Mouse (Mus musculus): ENCODE measurements around the gene Gm11554. TPM values are rescaled to one million over a fixed set of nuclear protein-coding genes. Genes with fewer than 3 reads are reported as not detected.
"Not testable (repeated sequence)": the region's sequence is repeated elsewhere in the genome, so short reads cannot be mapped to it uniquely, and the experiment has no call there.

Gene Gm11554
- polyA plus RNA-seq, 1 experiment from 2014 or later: not detected

DNA sequence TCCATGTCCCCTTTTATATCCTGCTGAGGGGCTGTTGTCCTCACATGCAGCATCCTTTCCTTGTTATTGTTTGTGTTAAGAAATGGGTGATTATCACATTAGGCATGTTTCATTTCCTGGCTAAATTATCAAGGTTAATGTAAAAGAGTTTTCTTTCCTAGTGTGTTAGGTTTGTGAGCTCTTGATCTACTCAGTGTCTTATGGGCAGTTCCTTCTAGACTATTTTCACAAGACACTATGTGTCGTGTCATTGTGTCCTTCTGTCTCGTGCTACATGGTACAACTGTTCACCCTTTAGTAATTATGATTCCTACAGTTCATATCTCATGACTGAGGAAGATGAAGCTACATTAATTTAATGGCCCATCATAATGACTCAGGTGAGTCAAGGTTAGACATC is 10.9 kb downstream of the Gm11554 start, which contains the start of gene Gm11596:
Gene Gm11596, minus strand, starts transcription at position 101 of the 400 bp plus-strand sequence.
- Histone ChIP-seq H3K27me3 (ENCODE audit: insufficient read depth, low read length) (no peaks in the 10 kb centered on the region), H3K27ac (no peak within 1 kb of the TSS), H3K9ac (ENCODE audit: low read depth, low read length) (no peak within 1 kb of the TSS), H3K4me2 (ENCODE audit: low read length) (no peak within 1 kb of the TSS), H3K4me3 (replicated peaks; ENCODE audit: low read depth, low read length) (no peak within 1 kb of the TSS), H3K4me1 (replicated peaks; ENCODE audit: insufficient read depth, low read length) (no peaks in the 10 kb centered on the region), H3K36me3 (ENCODE audit: insufficient read depth, low read length) (no peaks in the 10 kb centered on the region), H3K9me3 (replicated peaks; ENCODE audit: low read length) (no peaks in the 10 kb centered on the region)
- WGBS: 69% methylated on average over 2 of the region's 2 CpGs
- no peak for ATAC-seq (replicated peaks; ENCODE audit: low FRiP score, low read depth)
- DNase-seq (ENCODE audit: low spot score): no peak
- TF ChIP-seq CTCF (IDR thresholded peaks at IDR 0.05; ENCODE audit: low read depth): no peak

DNA sequence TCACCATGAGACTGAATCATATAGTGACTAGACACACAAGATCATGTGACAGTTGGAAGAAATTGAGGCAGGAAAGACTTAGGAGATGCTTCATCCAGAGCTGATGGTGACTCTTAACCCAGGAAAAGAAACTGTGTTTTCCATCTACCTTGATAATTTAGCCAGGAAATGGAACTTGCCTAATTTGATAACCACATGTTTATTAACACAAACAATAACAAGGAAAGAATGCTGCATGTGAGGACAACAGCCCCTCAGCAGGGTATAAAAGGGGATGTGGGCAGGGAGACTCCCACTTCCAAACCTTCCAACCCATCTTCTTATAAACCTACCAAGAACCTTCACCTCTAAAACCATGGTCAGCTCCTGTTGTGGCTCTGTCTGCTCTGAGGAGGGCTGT is 19.3 kb downstream of the Gm11554 start, which contains the start of gene Krtap4-9:
Gene Krtap4-9, plus strand, starts transcription at position 301 of the 400 bp plus-strand sequence.
- ATAC-seq (replicated peaks; ENCODE audit: low FRiP score, low read depth); H3K4me3 ChIP-seq (replicated peaks; ENCODE audit: low read depth, low read length); H3K9me3 ChIP-seq (replicated peaks; ENCODE audit: low read length); H3K4me1 ChIP-seq (replicated peaks; ENCODE audit: insufficient read depth, low read length); H3K36me3 ChIP-seq (ENCODE audit: insufficient read depth, low read length); H3K27ac ChIP-seq; DNase-seq (ENCODE audit: low spot score); H3K27me3 ChIP-seq (ENCODE audit: insufficient read depth, low read length); H3K9ac ChIP-seq (ENCODE audit: low read depth, low read length); H3K4me2 ChIP-seq (ENCODE audit: low read length): not testable (repeated sequence)

DNA sequence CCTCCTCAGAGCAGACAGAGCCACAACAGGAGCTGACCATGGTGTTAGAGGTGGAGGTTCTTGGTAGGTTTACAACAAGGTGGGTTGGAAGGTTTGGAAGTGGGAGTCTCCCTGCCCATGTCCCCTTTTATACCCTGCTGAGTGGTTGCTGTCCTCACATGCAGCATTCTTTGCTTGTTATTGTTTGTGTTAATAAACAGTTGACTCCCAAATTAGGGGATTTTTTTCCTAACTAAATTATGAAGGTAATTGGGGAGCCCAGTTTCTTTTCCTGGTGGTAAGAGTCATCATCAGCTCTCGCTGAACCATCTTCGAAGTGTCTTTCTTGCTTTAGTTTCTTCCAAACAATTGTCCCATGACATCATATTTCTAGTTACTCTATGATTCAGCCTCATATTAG is 23.6 kb downstream of the Gm11554 start, which contains the start of gene Krtap4-8:
Gene Krtap4-8, minus strand, starts transcription at position 101 of the 400 bp plus-strand sequence.
- Histone ChIP-seq H3K4me2 (ENCODE audit: low read length) (no peak within 1 kb of the TSS), H3K27ac (no peak within 1 kb of the TSS), H3K36me3 (ENCODE audit: insufficient read depth, low read length) (no peaks in the 10 kb centered on the region), H3K4me1 (replicated peaks; ENCODE audit: insufficient read depth, low read length) (no peaks in the 10 kb centered on the region), H3K4me3 (replicated peaks; ENCODE audit: low read depth, low read length) (no peak within 1 kb of the TSS), H3K9ac (ENCODE audit: low read depth, low read length) (no peak within 1 kb of the TSS), H3K27me3 (ENCODE audit: insufficient read depth, low read length) (no peaks in the 10 kb centered on the region), H3K9me3 (replicated peaks; ENCODE audit: low read length) (no peaks in the 10 kb centered on the region)
- 95% methylated on average over 2 of the region's 2 CpGs for WGBS
- TF ChIP-seq CTCF (IDR thresholded peaks at IDR 0.05; ENCODE audit: low read depth): no peak
- ATAC-seq (replicated peaks; ENCODE audit: low FRiP score, low read depth): no peak
- DNase-seq (ENCODE audit: low spot score): no peak

DNA sequence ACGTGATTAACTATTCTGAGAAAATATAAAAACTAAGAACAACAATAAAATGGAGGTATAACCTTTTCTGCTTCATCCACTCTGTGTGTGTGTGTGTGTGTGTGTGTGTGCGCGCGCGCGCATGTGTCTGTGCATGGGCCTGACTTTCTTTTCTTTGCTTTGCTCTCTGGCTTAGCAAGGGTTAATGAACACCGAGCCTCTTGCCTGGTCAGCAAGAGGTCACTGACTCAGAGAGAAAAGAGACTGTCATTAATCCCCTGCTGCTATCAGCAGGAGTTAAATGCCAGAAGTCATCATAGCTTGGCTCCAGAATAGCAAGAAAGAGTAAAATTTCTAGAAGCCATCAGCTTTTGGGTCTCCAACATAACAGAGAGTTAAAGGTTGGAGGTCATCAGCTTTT is 25.8 kb downstream of the Gm11554 start:
- Histone ChIP-seq H3K27ac (no peak overlapping the region), H3K4me2 (ENCODE audit: low read length) (no peak overlapping the region), H3K27me3 (ENCODE audit: insufficient read depth, low read length) (no peaks in the 10 kb centered on the region), H3K9me3 (replicated peaks; ENCODE audit: low read length) (no peaks in the 10 kb centered on the region), H3K4me1 (replicated peaks; ENCODE audit: insufficient read depth, low read length) (no peaks in the 10 kb centered on the region), H3K9ac (ENCODE audit: low read depth, low read length) (no peak overlapping the region), H3K36me3 (ENCODE audit: insufficient read depth, low read length) (no peaks in the 10 kb centered on the region), H3K4me3 (replicated peaks; ENCODE audit: low read depth, low read length) (no peak overlapping the region)
- DNase-seq (ENCODE audit: low spot score) (no peak), ATAC-seq (replicated peaks; ENCODE audit: low FRiP score, low read depth) (no peak)
- WGBS: 65% methylated on average over 7 of the region's 7 CpGs
- TF ChIP-seq CTCF (IDR thresholded peaks at IDR 0.05; ENCODE audit: low read depth): no peak

DNA sequence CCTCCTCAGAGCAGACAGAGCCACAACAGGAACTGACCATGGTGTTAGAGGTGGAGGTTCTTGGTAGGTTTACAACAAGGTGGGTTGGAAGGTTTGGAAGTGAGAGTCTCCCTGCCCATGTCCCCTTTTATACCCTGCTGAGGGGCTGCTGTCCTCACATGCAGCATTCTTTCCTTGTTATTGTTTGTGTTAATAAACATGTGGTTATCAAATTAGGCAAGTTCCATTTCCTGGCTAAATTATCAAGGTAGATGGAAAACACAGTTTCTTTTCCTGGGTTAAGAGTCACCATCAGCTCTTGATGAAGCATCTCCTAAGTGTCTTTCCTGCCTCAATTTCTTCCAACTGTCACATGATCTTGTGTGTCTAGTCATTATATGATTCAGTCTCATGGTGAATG is 31.4 kb downstream of the Gm11554 start, which contains the start of gene Gm11595:
Gene Gm11595, minus strand, starts transcription at position 101 of the 400 bp plus-strand sequence.
- not testable (repeated sequence) for H3K9me3 ChIP-seq (replicated peaks; ENCODE audit: low read length)

DNA sequence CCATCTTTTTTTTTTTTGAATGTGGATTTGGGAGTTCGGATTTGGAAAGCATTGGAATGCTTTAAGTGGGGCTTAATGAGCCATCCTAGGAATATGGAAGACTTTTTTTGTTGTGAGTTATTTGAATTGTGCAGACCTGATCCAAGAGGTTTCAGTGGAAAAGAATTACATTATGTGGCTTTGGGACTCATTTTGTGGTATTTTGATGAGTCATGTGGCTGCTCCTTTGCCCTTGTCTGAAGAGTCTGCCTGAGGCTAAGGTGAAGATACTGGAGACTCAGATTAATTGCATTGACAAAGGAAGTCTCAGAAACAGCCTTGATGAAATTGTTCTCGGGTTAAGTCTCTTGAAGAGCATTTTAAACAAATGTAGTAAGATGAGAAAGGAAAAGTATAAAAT is 35.8 kb downstream of the Gm11554 start:
- Histone ChIP-seq H3K4me3 (replicated peaks; ENCODE audit: low read depth, low read length) (no peak overlapping the region), H3K9me3 (replicated peaks; ENCODE audit: low read length) (no peaks in the 10 kb centered on the region), H3K4me1 (replicated peaks; ENCODE audit: insufficient read depth, low read length) (no peaks in the 10 kb centered on the region), H3K36me3 (ENCODE audit: insufficient read depth, low read length) (no peaks in the 10 kb centered on the region), H3K9ac (ENCODE audit: low read depth, low read length) (no peak overlapping the region), H3K27me3 (ENCODE audit: insufficient read depth, low read length) (no peaks in the 10 kb centered on the region), H3K27ac (no peak overlapping the region), H3K4me2 (ENCODE audit: low read length) (no peak overlapping the region)
- WGBS: 67% methylated on average over 2 of the region's 2 CpGs
- no peak for ATAC-seq (replicated peaks; ENCODE audit: low FRiP score, low read depth)
- DNase-seq (ENCODE audit: low spot score): no peak
- no peak for TF ChIP-seq CTCF (IDR thresholded peaks at IDR 0.05; ENCODE audit: low read depth)

More for the DNA sequence above, 31.4 kb downstream of the Gm11554 start, which contains the start of gene Gm11595:
- not testable (repeated sequence) for H3K36me3 ChIP-seq (ENCODE audit: insufficient read depth, low read length); H3K4me1 ChIP-seq (replicated peaks; ENCODE audit: insufficient read depth, low read length); H3K27ac ChIP-seq; H3K4me2 ChIP-seq (ENCODE audit: low read length); H3K9ac ChIP-seq (ENCODE audit: low read depth, low read length); DNase-seq (ENCODE audit: low spot score); H3K4me3 ChIP-seq (replicated peaks; ENCODE audit: low read depth, low read length); H3K27me3 ChIP-seq (ENCODE audit: insufficient read depth, low read length); ATAC-seq (replicated peaks; ENCODE audit: low FRiP score, low read depth)

GRCm38 (mm10) chr11:99758877-99759276 is 45.4 kb downstream of the Gm11554 start:
- 87% methylated on average over 1 of the region's 1 CpGs for WGBS
- Histone ChIP-seq H3K27me3 (ENCODE audit: insufficient read depth, low read length) (no peaks in the 10 kb centered on the region), H3K27ac (no peak overlapping the region), H3K4me2 (ENCODE audit: low read length) (no peak overlapping the region), H3K9me3 (replicated peaks; ENCODE audit: low read length) (no peaks in the 10 kb centered on the region), H3K9ac (ENCODE audit: low read depth, low read length) (no peak overlapping the region), H3K36me3 (ENCODE audit: insufficient read depth, low read length) (no peaks in the 10 kb centered on the region), H3K4me3 (replicated peaks; ENCODE audit: low read depth, low read length) (no peak overlapping the region), H3K4me1 (replicated peaks; ENCODE audit: insufficient read depth, low read length) (no peaks in the 10 kb centered on the region)
- DNase-seq (ENCODE audit: low spot score) (no peak), ATAC-seq (replicated peaks; ENCODE audit: low FRiP score, low read depth) (no peak)
- no peak for TF ChIP-seq CTCF (IDR thresholded peaks at IDR 0.05; ENCODE audit: low read depth)

Other genes with a start within 250 kb of the Gm11554 start
- not detected in 2 replicates for gene Krtap3-2, start 247.6 kb downstream of the Gm11554 start, polyA plus RNA-seq (2015; fragmentation: Nextera tagmentation; extraction: Ambion mirVana)
- not detected in 2 replicates for gene Gm11939, start 245.0 kb downstream of the Gm11554 start, polyA plus RNA-seq (2015; fragmentation: Nextera tagmentation; extraction: Ambion mirVana)
- not detected in 2 replicates for gene Krtap3-1, start 237.8 kb downstream of the Gm11554 start, polyA plus RNA-seq (2015; fragmentation: Nextera tagmentation; extraction: Ambion mirVana)
- gene Krtap1-5, start 223.4 kb downstream of the Gm11554 start, polyA plus RNA-seq (2015; fragmentation: Nextera tagmentation; extraction: Ambion mirVana): not detected in 2 replicates
- not detected in 2 replicates for gene Krtap1-4, start 220.8 kb downstream of the Gm11554 start, polyA plus RNA-seq (2015; fragmentation: Nextera tagmentation; extraction: Ambion mirVana)
- gene Krtap1-3, start 213.1 kb downstream of the Gm11554 start, polyA plus RNA-seq (2015; fragmentation: Nextera tagmentation; extraction: Ambion mirVana): not detected in 2 replicates
- gene Krtap9-3, start 206.3 kb downstream of the Gm11554 start, polyA plus RNA-seq (2015; fragmentation: Nextera tagmentation; extraction: Ambion mirVana): not detected in 2 replicates
- not detected in 2 replicates for gene Gm11938, start 201.1 kb downstream of the Gm11554 start, polyA plus RNA-seq (2015; fragmentation: Nextera tagmentation; extraction: Ambion mirVana)
- gene Gm11937, start 194.3 kb downstream of the Gm11554 start, polyA plus RNA-seq (2015; fragmentation: Nextera tagmentation; extraction: Ambion mirVana): not detected in 2 replicates
- gene Krtap2-4, start 189.6 kb downstream of the Gm11554 start, polyA plus RNA-seq (2015; fragmentation: Nextera tagmentation; extraction: Ambion mirVana): not detected in 2 replicates
- gene Gm11562, start 184.0 kb downstream of the Gm11554 start, polyA plus RNA-seq (2015; fragmentation: Nextera tagmentation; extraction: Ambion mirVana): not detected in 2 replicates
- not detected in 2 replicates for gene Krtap4-1, start 176.2 kb downstream of the Gm11554 start, polyA plus RNA-seq (2015; fragmentation: Nextera tagmentation; extraction: Ambion mirVana)
- gene Krtap4-2, start 169.4 kb downstream of the Gm11554 start, polyA plus RNA-seq (2015; fragmentation: Nextera tagmentation; extraction: Ambion mirVana): not detected in 2 replicates
- gene Krtap4-7, start 160.4 kb downstream of the Gm11554 start, polyA plus RNA-seq (2015; fragmentation: Nextera tagmentation; extraction: Ambion mirVana): not detected in 2 replicates
- not detected in 2 replicates for gene Gm11555, start 154.2 kb downstream of the Gm11554 start, polyA plus RNA-seq (2015; fragmentation: Nextera tagmentation; extraction: Ambion mirVana)
- gene Gm11563, start 145.5 kb downstream of the Gm11554 start, polyA plus RNA-seq (2015; fragmentation: Nextera tagmentation; extraction: Ambion mirVana): not detected in 2 replicates
- not detected in 2 replicates for gene Krtap4-6, start 138.5 kb downstream of the Gm11554 start, polyA plus RNA-seq (2015; fragmentation: Nextera tagmentation; extraction: Ambion mirVana)
- not detected in 2 replicates for gene Gm14190, start 113.7 kb downstream of the Gm11554 start, polyA plus RNA-seq (2015; fragmentation: Nextera tagmentation; extraction: Ambion mirVana)
- gene Gm14180, start 70.2 kb downstream of the Gm11554 start, polyA plus RNA-seq (2015; fragmentation: Nextera tagmentation; extraction: Ambion mirVana): not detected in 2 replicates
- not detected in 2 replicates for gene Gm11595, start 31.5 kb downstream of the Gm11554 start, polyA plus RNA-seq (2015; fragmentation: Nextera tagmentation; extraction: Ambion mirVana)
- gene Krtap4-8, start 23.7 kb downstream of the Gm11554 start, polyA plus RNA-seq (2015; fragmentation: Nextera tagmentation; extraction: Ambion mirVana): not detected in 2 replicates
- gene Krtap4-9, start 19.2 kb downstream of the Gm11554 start, polyA plus RNA-seq (2015; fragmentation: Nextera tagmentation; extraction: Ambion mirVana): not detected in 2 replicates
- gene Gm11596, start 11.0 kb downstream of the Gm11554 start, polyA plus RNA-seq (2015; fragmentation: Nextera tagmentation; extraction: Ambion mirVana): not detected in 2 replicates
- not detected in 2 replicates for gene Gm11569, start 5.5 kb downstream of the Gm11554 start, polyA plus RNA-seq (2015; fragmentation: Nextera tagmentation; extraction: Ambion mirVana)
- gene Krtap4-13, start 5.4 kb upstream of the Gm11554 start, polyA plus RNA-seq (2015; fragmentation: Nextera tagmentation; extraction: Ambion mirVana): not detected in 2 replicates
- not detected in 2 replicates for gene Gm11564, start 11.2 kb upstream of the Gm11554 start, polyA plus RNA-seq (2015; fragmentation: Nextera tagmentation; extraction: Ambion mirVana)
- not detected in 2 replicates for gene 2300003K06Rik, start 33.6 kb upstream of the Gm11554 start, polyA plus RNA-seq (2015; fragmentation: Nextera tagmentation; extraction: Ambion mirVana)
- gene Krtap4-16, start 47.2 kb upstream of the Gm11554 start, polyA plus RNA-seq (2015; fragmentation: Nextera tagmentation; extraction: Ambion mirVana): not detected in 2 replicates
- not detected in 2 replicates for gene Gm11568, start 53.5 kb upstream of the Gm11554 start, polyA plus RNA-seq (2015; fragmentation: Nextera tagmentation; extraction: Ambion mirVana)
- not detected in 2 replicates for gene Gm11559, start 60.0 kb upstream of the Gm11554 start, polyA plus RNA-seq (2015; fragmentation: Nextera tagmentation; extraction: Ambion mirVana)
- gene Krtap9-1, start 68.9 kb upstream of the Gm11554 start, polyA plus RNA-seq (2015; fragmentation: Nextera tagmentation; extraction: Ambion mirVana): not detected in 2 replicates
- gene Gm11567, start 74.7 kb upstream of the Gm11554 start, polyA plus RNA-seq (2015; fragmentation: Nextera tagmentation; extraction: Ambion mirVana): not detected in 2 replicates
- not detected in 2 replicates for gene Krtap31-1, start 103.5 kb upstream of the Gm11554 start, polyA plus RNA-seq (2015; fragmentation: Nextera tagmentation; extraction: Ambion mirVana)
- not detected in 2 replicates for gene Gm11565, start 110.3 kb upstream of the Gm11554 start, polyA plus RNA-seq (2015; fragmentation: Nextera tagmentation; extraction: Ambion mirVana)
- gene Krtap31-2, start 131.8 kb upstream of the Gm11554 start, polyA plus RNA-seq (2015; fragmentation: Nextera tagmentation; extraction: Ambion mirVana): not detected in 2 replicates
- not detected in 2 replicates for gene Krtap9-5, start 144.0 kb upstream of the Gm11554 start, polyA plus RNA-seq (2015; fragmentation: Nextera tagmentation; extraction: Ambion mirVana)
- gene Krtap29-1, start 174.6 kb upstream of the Gm11554 start, polyA plus RNA-seq (2015; fragmentation: Nextera tagmentation; extraction: Ambion mirVana): not detected in 2 replicates
- not detected in 2 replicates for gene Krtap16-1, start 182.2 kb upstream of the Gm11554 start, polyA plus RNA-seq (2015; fragmentation: Nextera tagmentation; extraction: Ambion mirVana)
- gene Krtap17-1, start 189.5 kb upstream of the Gm11554 start, polyA plus RNA-seq (2015; fragmentation: Nextera tagmentation; extraction: Ambion mirVana): not detected in 2 replicates
- gene Krt33a, start 211.8 kb upstream of the Gm11554 start, polyA plus RNA-seq (2015; fragmentation: Nextera tagmentation; extraction: Ambion mirVana): not detected in 2 replicates
- not detected in 2 replicates for gene Krt33b, start 225.4 kb upstream of the Gm11554 start, polyA plus RNA-seq (2015; fragmentation: Nextera tagmentation; extraction: Ambion mirVana)
- gene Krt34, start 237.1 kb upstream of the Gm11554 start, polyA plus RNA-seq (2015; fragmentation: Nextera tagmentation; extraction: Ambion mirVana): not detected in 2 replicates
- not detected in 2 replicates for gene Krt31, start 246.1 kb upstream of the Gm11554 start, polyA plus RNA-seq (2015; fragmentation: Nextera tagmentation; extraction: Ambion mirVana)

Measured in kidney, postnatal 0 days (tissue).